13 mouse cellular contexts compared by ENCODE assay signal in genomic region chr1:168754196-168754595, GRCm38 (mm10).
DNase-seq lines count a peak whose midpoint lies in the region; TF ChIP-seq lines count a peak whose summit lies in the region.
"Had no signal": no experiment of that assay in that cellular context is flagged by ENCODE, and none has a peak within 500 bp of the region (broad histone marks: within the 10 kb centered on the region; RNA-seq: fewer than 3 reads in every experiment).

No protein-coding gene starts in this region.

- H3K27me3 ChIP-seq in kidney, adult 2 months (replicated peaks; ENCODE audit: control insufficient read depth, insufficient read depth, low read length), result no peaks in the 10 kb centered on the region; the same call in 1 of the 2 replicates
- no peaks in the 10 kb centered on the region for H3K27me3 ChIP-seq in limb, embryonic 10.5 days (ENCODE audit: low read depth, poor library complexity, severe bottlenecking)
- H3K27me3 ChIP-seq: hindbrain, embryonic 13.5 days had no signal

- TF ChIP-seq CTCF in kidney, adult 2 months (conservative IDR thresholded peaks at IDR 0.05; ENCODE audit: insufficient read depth, insufficient read length, low read depth, low read length), result no peak

- H3K9me3 ChIP-seq in limb, embryonic 10.5 days (replicated peaks), result no peaks in the 10 kb centered on the region
- H3K9me3 ChIP-seq: heart, embryonic 10.5 days; hindbrain, embryonic 13.5 days had no signal

- WGBS in kidney, adult 2 months, result 49% methylated on average over 7 of the region's 7 CpGs
- WGBS in limb, embryonic 10.5 days, result 16% methylated on average over 7 of the region's 7 CpGs

- H3K36me3 ChIP-seq in kidney, adult 2 months (ENCODE audit: control insufficient read depth, insufficient read depth, low read length), result no peaks in the 10 kb centered on the region
- no peaks in the 10 kb centered on the region for H3K36me3 ChIP-seq in limb, embryonic 10.5 days
- H3K36me3 ChIP-seq: heart, embryonic 10.5 days; hindbrain, embryonic 13.5 days had no signal

- H3K4me3 ChIP-seq in kidney, adult 2 months (ENCODE audit: insufficient read depth, low read depth, low read length), result no peak overlapping the region
- H3K4me3 ChIP-seq in limb, embryonic 10.5 days, result 0 out of 2 replicates have a peak overlapping the region, but pooled peaks have one; percentile 13
- H3K4me3 ChIP-seq: heart, embryonic 10.5 days; hindbrain, embryonic 13.5 days had no signal

- H3K27ac ChIP-seq in kidney, adult 2 months (ENCODE audit: insufficient read depth, low read depth, low read length), result no peak overlapping the region
- H3K27ac ChIP-seq in limb, embryonic 10.5 days, result peak overlapping the region; percentile 26; the same call in 1 of the 2 replicates
- H3K27ac ChIP-seq: heart, embryonic 10.5 days; hindbrain, embryonic 13.5 days had no signal

- no peaks in the 10 kb centered on the region for H3K4me1 ChIP-seq in kidney, adult 2 months (ENCODE audit: control insufficient read depth, insufficient read depth, low read length)
- peaks cover 31% of the 10 kb centered on the region for H3K4me1 ChIP-seq in limb, embryonic 10.5 days
- H3K4me1 ChIP-seq: hindbrain, embryonic 13.5 days had no signal

- TF ChIP-seq POLR2A in kidney, adult 2 months (IDR thresholded peaks at IDR 0.05; ENCODE audit: low read depth, low read length), result no peak

- peak; percentile 7 for DNase-seq in adrenal gland, adult 8-10 months
- peak; percentile 86 for DNase-seq in embryo, embryonic 10.5 days (ENCODE audit: low spot score)
- DNase-seq in kidney, adult 2 months, result peak; percentile 40
- peak; percentile 72 for DNase-seq in limb, embryonic 10.5 days (ENCODE audit: low spot score)
- DNase-seq in cerebellum, postnatal 4 days (ENCODE audit: low spot score in 2 of 2), result no peak
- no peak for DNase-seq in ovary, postnatal 36 days (ENCODE audit: low spot score)
- no peak for DNase-seq in testis, postnatal 10 days (ENCODE audit: low spot score)
- no peak for DNase-seq in spleen, adult 18-20 months
- DNase-seq: cerebellum, adult 18-20 months; layer of hippocampus, adult 9-11 months; lung, postnatal 4 days had no signal

Comparison
In these comparisons a context has a peak if more than half of its experiments do, and no peak if none do; other contexts are left out.
1. DNase-seq: peak in adrenal gland, adult 8-10 months (single experiment), embryo, embryonic 10.5 days (single experiment), kidney, adult 2 months (single experiment) and limb, embryonic 10.5 days (single experiment); none in cerebellum, postnatal 4 days (0 of 2), ovary, postnatal 36 days (single experiment), testis, postnatal 10 days (single experiment) and spleen, adult 18-20 months (0 of 2).